14 mouse cellular contexts compared by ENCODE assay signal in the genomic region with DNA sequence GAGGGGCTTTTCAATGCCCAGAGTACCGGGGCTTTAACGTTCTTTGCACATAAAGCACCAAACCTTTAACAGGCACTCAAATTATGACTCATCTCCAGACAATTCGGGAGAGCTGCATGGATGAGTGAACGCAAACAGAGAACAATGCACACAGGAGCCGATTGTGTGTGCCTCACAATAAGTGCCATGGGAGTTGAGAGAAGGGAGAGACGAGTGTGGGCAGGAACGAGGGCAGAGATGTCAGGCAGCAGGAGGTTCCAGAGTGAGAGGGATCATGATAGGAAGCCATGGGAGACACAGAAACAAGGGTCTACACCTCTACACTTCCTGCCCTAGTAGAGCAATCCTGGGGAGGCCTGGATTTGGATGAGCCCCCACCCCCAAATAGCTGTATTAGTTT. TPM values are rescaled to one million over a fixed set of nuclear protein-coding genes. Genes with fewer than 3 reads are reported as not detected.
A peak's percentile ranks its signal among the peaks of the same experiment; 100 is the strongest.
DNase-seq lines count a peak whose midpoint lies in the region; ATAC-seq and TF ChIP-seq lines count a peak whose summit lies in the region.
"Had no signal": no experiment of that assay in that cellular context is flagged by ENCODE, and none has a peak within 500 bp of the region (broad histone marks: within the 10 kb centered on the region; RNA-seq: fewer than 3 reads in every experiment).

No protein-coding gene starts in this region.

- no peak overlapping the region for H3K27ac ChIP-seq in embryonic facial prominence, embryonic 14.5 days (replicated peaks; ENCODE audit: low read depth, low read length)
- no peak overlapping the region for H3K27ac ChIP-seq in embryonic facial prominence, embryonic 10.5 days (replicated peaks)
- H3K27ac ChIP-seq in kidney, embryonic 16.5 days (ENCODE audit: low read length): peak overlapping the region; percentile 89; the same call in 1 of the 2 replicates
- H3K27ac ChIP-seq in neural tube, embryonic 11.5 days (ENCODE audit: low read depth, low read length): no peak overlapping the region
- peak overlapping the region; percentile 73 for H3K27ac ChIP-seq in olfactory bulb, adult 2 months (ENCODE audit: insufficient read depth, low read depth, low read length)
- H3K27ac ChIP-seq: forebrain, embryonic 13.5 days; neural tube, embryonic 13.5 days had no signal

- H3K9ac ChIP-seq in embryonic facial prominence, embryonic 14.5 days (ENCODE audit: low read depth, low read length): no peak overlapping the region
- no peak overlapping the region for H3K9ac ChIP-seq in kidney, embryonic 16.5 days (replicated peaks; ENCODE audit: low read length)
- no peak overlapping the region for H3K9ac ChIP-seq in neural tube, embryonic 11.5 days (ENCODE audit: low read length)
- H3K9ac ChIP-seq: forebrain, embryonic 13.5 days; neural tube, embryonic 13.5 days had no signal

- ATAC-seq in embryonic facial prominence, embryonic 14.5 days (ENCODE audit: low read depth): peak; percentile 39; the same call in 1 of the 2 replicates
- ATAC-seq in kidney, embryonic 16.5 days (ENCODE audit: low FRiP score, low TSS enrichment): no peak
- ATAC-seq in neural tube, embryonic 11.5 days (ENCODE audit: insufficient read depth, low FRiP score, low TSS enrichment): no peak
- ATAC-seq: forebrain, embryonic 13.5 days had no signal

- no peak for TF ChIP-seq CTCF in olfactory bulb, adult 2 months (IDR thresholded peaks at IDR 0.05; ENCODE audit: insufficient read depth, low read depth, low read length)

- no peaks in the 10 kb centered on the region for H3K9me3 ChIP-seq in embryonic facial prominence, embryonic 14.5 days (ENCODE audit: control insufficient read depth, low read length)
- no peaks in the 10 kb centered on the region for H3K9me3 ChIP-seq in embryonic facial prominence, embryonic 10.5 days
- no peaks in the 10 kb centered on the region for H3K9me3 ChIP-seq in kidney, embryonic 16.5 days (ENCODE audit: low read length)
- no peaks in the 10 kb centered on the region for H3K9me3 ChIP-seq in neural tube, embryonic 11.5 days (ENCODE audit: control insufficient read depth, low read length)
- H3K9me3 ChIP-seq: forebrain, embryonic 13.5 days; neural tube, embryonic 13.5 days had no signal

- WGBS in embryonic facial prominence, embryonic 14.5 days: 31% methylated on average over 7 of the region's 7 CpGs
- WGBS in embryonic facial prominence, embryonic 10.5 days: 29% methylated on average over 7 of the region's 7 CpGs
- 23% methylated on average over 7 of the region's 7 CpGs for WGBS in kidney, embryonic 16.5 days
- WGBS in neural tube, embryonic 11.5 days: 27% methylated on average over 7 of the region's 7 CpGs
- 13% methylated on average over 7 of the region's 7 CpGs for WGBS in olfactory bulb, adult 2 months

- no peak overlapping the region for H3K4me3 ChIP-seq in embryonic facial prominence, embryonic 14.5 days (ENCODE audit: low read depth, low read length)
- no peak overlapping the region for H3K4me3 ChIP-seq in embryonic facial prominence, embryonic 10.5 days
- H3K4me3 ChIP-seq in kidney, embryonic 16.5 days (ENCODE audit: low read length): no peak overlapping the region
- no peak overlapping the region for H3K4me3 ChIP-seq in neural tube, embryonic 11.5 days (ENCODE audit: low read depth, low read length)
- no peak overlapping the region for H3K4me3 ChIP-seq in olfactory bulb, adult 2 months (ENCODE audit: insufficient read depth, low read depth, low read length)
- H3K4me3 ChIP-seq: forebrain, embryonic 13.5 days; neural tube, embryonic 13.5 days had no signal

- peaks cover 7% of the 10 kb centered on the region; the same call in 1 of the 2 replicates for H3K4me1 ChIP-seq in embryonic facial prominence, embryonic 14.5 days (ENCODE audit: control insufficient read depth, insufficient read depth, low read length)
- peaks cover 21% of the 10 kb centered on the region for H3K4me1 ChIP-seq in embryonic facial prominence, embryonic 10.5 days
- peaks cover 27% of the 10 kb centered on the region for H3K4me1 ChIP-seq in kidney, embryonic 16.5 days (ENCODE audit: insufficient read depth, low read length)
- H3K4me1 ChIP-seq in neural tube, embryonic 11.5 days (ENCODE audit: control insufficient read depth, insufficient read depth, low read length): peaks cover 10% of the 10 kb centered on the region
- peaks cover 12% of the 10 kb centered on the region for H3K4me1 ChIP-seq in olfactory bulb, adult 2 months (ENCODE audit: control insufficient read depth, insufficient read depth, low read length)

- DNase-seq in embryonic facial prominence, embryonic 14.5 days (ENCODE audit: low spot score): peak; percentile 54
- no peak for DNase-seq in embryonic facial prominence, embryonic 10.5 days (ENCODE audit: low spot score)
- DNase-seq in kidney, postnatal 10 days: no peak
- DNase-seq in neural tube, embryonic 11.5 days (ENCODE audit: low spot score): peak; percentile 40
- DNase-seq in neural tube, embryonic 10.5 days (ENCODE audit: extremely low spot score, low spot score): no peak
- no peak for DNase-seq in lung, postnatal 4 days
- DNase-seq: gastrocnemius, postnatal 10 days; heart, postnatal 10 days; kidney, adult 2 months; lung, adult 2 months had no signal

- no peaks in the 10 kb centered on the region for H3K27me3 ChIP-seq in embryonic facial prominence, embryonic 14.5 days (replicated peaks; ENCODE audit: control insufficient read depth, insufficient read depth, low read length)
- no peaks in the 10 kb centered on the region for H3K27me3 ChIP-seq in embryonic facial prominence, embryonic 10.5 days (replicated peaks; ENCODE audit: low read depth, poor library complexity, severe bottlenecking)
- no peaks in the 10 kb centered on the region for H3K27me3 ChIP-seq in kidney, embryonic 16.5 days (ENCODE audit: insufficient read depth, low read length)
- no peaks in the 10 kb centered on the region for H3K27me3 ChIP-seq in neural tube, embryonic 11.5 days (ENCODE audit: control insufficient read depth, insufficient read depth, low read length)
- H3K27me3 ChIP-seq: forebrain, embryonic 13.5 days; neural tube, embryonic 13.5 days had no signal

- TF ChIP-seq POLR2A in olfactory bulb, adult 2 months (IDR thresholded peaks at IDR 0.05; ENCODE audit: insufficient read depth, low read depth, low read length): no peak

- H3K4me2 ChIP-seq in embryonic facial prominence, embryonic 14.5 days (ENCODE audit: low read depth, low read length): no peak overlapping the region
- H3K4me2 ChIP-seq in kidney, embryonic 16.5 days (replicated peaks; ENCODE audit: low read depth, low read length): no peak overlapping the region
- no peak overlapping the region for H3K4me2 ChIP-seq in neural tube, embryonic 11.5 days (ENCODE audit: low read depth)
- H3K4me2 ChIP-seq: neural tube, embryonic 13.5 days had no signal

- no peaks in the 10 kb centered on the region for H3K36me3 ChIP-seq in embryonic facial prominence, embryonic 14.5 days (ENCODE audit: control insufficient read depth, insufficient read depth, low read length)
- H3K36me3 ChIP-seq in embryonic facial prominence, embryonic 10.5 days (replicated peaks): no peaks in the 10 kb centered on the region
- no peaks in the 10 kb centered on the region for H3K36me3 ChIP-seq in kidney, embryonic 16.5 days (ENCODE audit: insufficient read depth, low read length)
- no peaks in the 10 kb centered on the region for H3K36me3 ChIP-seq in neural tube, embryonic 11.5 days (ENCODE audit: control insufficient read depth, insufficient read depth, low read length)
- H3K36me3 ChIP-seq: neural tube, embryonic 13.5 days had no signal

RNA-seq across cellular contexts. Expression of a gene that starts 7.2 kb away (rescaled TPM):
- 556 and 667 TPM in 2 replicates for polyA plus RNA-seq in embryonic facial prominence, embryonic 14.5 days (2014; fragmentation: Nextera tagmentation; extraction: Ambion mirVana)
- polyA plus RNA-seq in embryonic facial prominence, embryonic 10.5 days (2016; fragmentation: Nextera tagmentation; extraction: Ambion mirVana): 1,000 and 1,033 TPM in 2 replicates
- polyA plus RNA-seq in kidney, embryonic 16.5 days (2015; fragmentation: Nextera tagmentation; extraction: Ambion mirVana): 713 and 733 TPM in 2 replicates
- polyA plus RNA-seq in neural tube, embryonic 11.5 days (2014; fragmentation: Nextera tagmentation; extraction: Ambion mirVana): 1,105 and 1,167 TPM in 2 replicates
- 292 TPM in 1 of 2 replicates, not detected in the other for polyA plus RNA-seq in olfactory bulb, adult 2 months (2012; ENCODE audit: insufficient read depth, insufficient read length, low replicate concordance, missing spikeins)

RNA-seq across cellular contexts. Expression of a gene that starts 51.3 kb away (rescaled TPM):
- 39.8 and 45.4 TPM in 2 replicates for polyA plus RNA-seq in embryonic facial prominence, embryonic 14.5 days (2014; fragmentation: Nextera tagmentation; extraction: Ambion mirVana)
- 42.3 and 43.1 TPM in 2 replicates for polyA plus RNA-seq in embryonic facial prominence, embryonic 10.5 days (2016; fragmentation: Nextera tagmentation; extraction: Ambion mirVana)
- 51.1 and 52.1 TPM in 2 replicates for polyA plus RNA-seq in kidney, embryonic 16.5 days (2015; fragmentation: Nextera tagmentation; extraction: Ambion mirVana)
- polyA plus RNA-seq in neural tube, embryonic 11.5 days (2014; fragmentation: Nextera tagmentation; extraction: Ambion mirVana): 37.0 TPM in 2 replicates
- not detected in 2 replicates for polyA plus RNA-seq in olfactory bulb, adult 2 months (2012; ENCODE audit: insufficient read depth, insufficient read length, low replicate concordance, missing spikeins)

Comparison
In these comparisons a context has a peak if more than half of its experiments do, and no peak if none do; other contexts are left out.
1. DNase-seq: peak in embryonic facial prominence, embryonic 14.5 days (single experiment) and neural tube, embryonic 11.5 days (single experiment); none in embryonic facial prominence, embryonic 10.5 days (single experiment), kidney, postnatal 10 days (single experiment), neural tube, embryonic 10.5 days (single experiment) and lung, postnatal 4 days (0 of 2).
2. H3K27ac ChIP-seq: peak in kidney, embryonic 16.5 days (single experiment) and olfactory bulb, adult 2 months (single experiment); none in embryonic facial prominence, embryonic 14.5 days (single experiment), embryonic facial prominence, embryonic 10.5 days (single experiment) and neural tube, embryonic 11.5 days (single experiment).